Mouse (Mus musculus) midbrain, embryonic 14.5 days (tissue): Measurements from ENCODE around the gene Gpx7. TPM values are rescaled to one million over a fixed set of nuclear protein-coding genes. Genes with fewer than 3 reads are reported as not detected.

Experiments used
- ATAC-seq: fragments of 200-750 bp; cut with Nextera tagmentation; 2 replicates; pipeline ENCODE4 v1.8.0; 2017; ENCODE audit warnings: moderate number of reproducible peaks, moderate library complexity; ENCODE audit not compliant: low FRiP score, low TSS enrichment
- DNase-seq: peaks from one replicate; pipeline ENCODE4 v3.0.0-alpha.2; 2015
- H3K27ac ChIP-seq: fragments of 300-500 bp; sonication (generic); replicated peaks from 2 replicates; pipeline ENCODE4 v1.5.1; 2014; ENCODE audit warnings: mild to moderate bottlenecking, low read depth, low read length, moderate library complexity
- H3K27me3 ChIP-seq: fragments of 300-500 bp; sonication (generic); 2 replicates; pipeline ENCODE4 v1.6.1; 2014; ENCODE audit warnings: low read length, control low read depth, mixed read lengths; ENCODE audit not compliant: control insufficient read depth, insufficient read depth
- H3K36me3 ChIP-seq: fragments of 300-500 bp; sonication (generic); 2 replicates; pipeline ENCODE4 v1.6.1; 2014; ENCODE audit warnings: low read length, control low read depth; ENCODE audit not compliant: control insufficient read depth, insufficient read depth
- H3K4me1 ChIP-seq: fragments of 300-500 bp; sonication (generic); 2 replicates; pipeline ENCODE4 v1.6.1; 2014; ENCODE audit warnings: mild to moderate bottlenecking, antibody characterized with exemption, low read length, control low read depth; ENCODE audit not compliant: control insufficient read depth, insufficient read depth
- H3K4me2 ChIP-seq: fragments of 300-500 bp; sonication (generic); 2 replicates; pipeline ENCODE4 v1.6.1; 2014; ENCODE audit warnings: mild to moderate bottlenecking, low read length, moderate library complexity
- H3K4me3 ChIP-seq: fragments of 300-500 bp; sonication (generic); replicated peaks from 2 replicates; pipeline ENCODE4 v1.5.1; 2014; ENCODE audit warnings: low read depth, low read length
- H3K9ac ChIP-seq: fragments of 300-500 bp; sonication (generic); replicated peaks from 2 replicates; pipeline ENCODE4 v1.6.1; 2014; ENCODE audit warnings: mild to moderate bottlenecking, low read length, moderate library complexity
- H3K9me3 ChIP-seq: fragments of 300-500 bp; sonication (generic); 2 replicates; pipeline ENCODE4 v1.6.1; 2016; ENCODE audit warnings: low read length, control low read depth, mixed read lengths; ENCODE audit not compliant: control insufficient read depth
- WGBS: fragments of 180-500 bp; shearing (Covaris S2); extraction: QIAGEN DNeasy Blood & Tissue Kit; methylation state at CpG from one replicate; pipeline ENCODE4 v1.1.7; 2014; 5-methylcytosine and 5-hydroxymethylcytosine counted together
- polyA plus RNA-seq: library from polyadenylated mRNA; unstranded; fragments of >200 nt; fragmentation: Nextera tagmentation; extraction: Ambion mirVana; gene quantifications from 2 replicates; pipeline ENCODE4 v1.2.1, GENCODE M21; 2014

Gpx7 gene
- polyA plus RNA-seq, 1 experiment from 2014 or later = 23.9 TPM

DNA sequence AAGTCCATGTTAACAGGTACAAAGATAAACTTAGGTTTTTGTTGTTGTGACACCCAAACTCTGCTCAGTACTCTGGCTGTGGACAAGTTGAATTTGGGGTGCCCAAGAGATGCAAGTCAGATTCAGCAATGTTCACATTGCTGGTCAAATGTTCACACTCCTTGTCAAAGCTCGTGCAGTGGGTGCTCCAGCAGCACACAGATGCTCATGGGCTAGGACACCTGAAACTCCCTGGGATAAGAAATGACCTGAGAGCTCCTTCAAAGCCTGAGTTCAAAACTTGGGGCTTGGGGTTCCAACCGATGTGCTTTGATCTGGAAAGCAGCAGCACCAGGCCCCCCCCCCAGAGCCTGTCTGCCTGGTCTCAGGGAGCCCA, 24.8 kb upstream of the Gpx7 start:
- Histone ChIP-seq H3K4me1 (peaks cover 22% of the 10 kb centered on the region), H3K4me3 (no peak overlapping the region), H3K27ac (peak overlapping the region; percentile 67; the same call in 1 of the 2 replicates), H3K36me3 (no peaks in the 10 kb centered on the region), H3K9me3 (no peaks in the 10 kb centered on the region), H3K27me3 (no peaks in the 10 kb centered on the region), H3K4me2 (peak overlapping the region; percentile 4; the same call in 1 of the 2 replicates), H3K9ac (no peak overlapping the region)
- WGBS = 41% methylated on average over 2 of the region's 2 CpGs
- no peak for ATAC-seq
- DNase-seq = no peak

DNA sequence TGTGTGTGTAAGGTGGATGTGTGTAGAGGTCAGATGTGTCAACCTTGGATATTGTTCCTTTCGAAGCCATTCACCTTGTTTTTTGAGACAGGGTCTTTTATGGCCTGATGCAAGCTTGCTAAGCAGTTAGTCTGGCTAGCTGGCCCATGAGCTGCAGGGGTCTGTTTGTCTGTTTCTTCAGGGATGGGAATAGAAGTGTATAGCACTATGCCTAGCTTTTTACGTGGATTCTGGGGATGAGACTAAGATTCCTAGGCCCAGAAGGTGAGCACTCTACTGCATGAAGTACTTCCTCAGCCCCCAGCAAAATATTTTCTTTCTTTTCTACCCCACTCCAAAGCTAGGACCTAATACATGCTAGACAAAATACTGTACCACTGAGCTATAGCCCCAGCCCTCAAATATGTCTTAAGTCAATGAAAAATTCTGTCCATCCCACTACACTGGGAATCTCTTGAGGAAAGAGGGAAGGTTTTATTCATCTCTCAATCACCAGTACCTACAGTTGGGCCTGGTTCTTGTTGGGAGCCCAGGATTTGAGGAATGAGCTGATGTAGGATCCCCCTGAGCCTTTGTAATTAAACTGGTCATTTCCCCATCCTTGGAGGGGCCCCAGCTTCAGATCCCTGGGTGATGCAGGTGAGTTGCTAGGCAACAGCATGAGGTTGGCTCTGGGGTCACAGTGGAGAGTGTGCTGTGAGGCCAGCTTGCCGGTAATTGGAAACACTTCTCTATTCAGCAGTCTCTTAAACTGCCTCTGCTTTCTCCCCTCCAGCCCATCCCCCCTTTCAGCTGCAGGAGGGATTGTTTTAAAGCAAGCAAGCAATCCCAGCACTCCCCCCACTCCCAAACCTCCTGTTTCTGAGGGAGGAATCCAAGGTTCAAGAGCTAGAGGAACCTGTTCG, 24.1 kb upstream of the Gpx7 start:
- no peaks in the 10 kb centered on the region for H3K27me3 ChIP-seq
- peak overlapping the region; percentile 4; the same call in 1 of the 2 replicates for H3K4me2 ChIP-seq
- no peaks in the 10 kb centered on the region for H3K36me3 ChIP-seq
- 31% methylated on average over 4 of the region's 4 CpGs for WGBS
- ATAC-seq = peak; percentile 64; the same call in 1 of the 2 replicates
- H3K9ac ChIP-seq = no peak overlapping the region
- no peak overlapping the region for H3K4me3 ChIP-seq
- H3K4me1 ChIP-seq = peaks cover 22% of the 10 kb centered on the region
- H3K9me3 ChIP-seq = no peaks in the 10 kb centered on the region
- peak overlapping the region; percentile 67 for H3K27ac ChIP-seq
- peak; percentile 72 for DNase-seq

DNA sequence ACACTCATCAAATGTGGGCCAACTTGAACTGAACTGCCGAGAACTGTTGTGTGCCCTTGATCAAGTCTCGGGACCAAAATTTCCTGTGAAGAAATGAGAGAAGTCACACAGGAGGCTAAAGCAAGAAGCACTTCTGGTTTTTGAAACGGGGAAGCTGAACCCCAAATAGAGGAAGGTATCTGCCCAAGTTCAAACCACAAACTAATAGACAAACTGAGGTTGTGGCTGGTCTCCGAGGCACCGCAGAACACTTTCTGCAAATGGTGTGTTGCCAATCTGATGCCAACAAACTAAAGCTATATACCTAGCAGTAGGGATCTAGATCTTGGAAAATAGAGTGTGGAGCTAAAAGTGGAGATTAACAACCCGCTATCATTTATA, 21.6 kb upstream of the Gpx7 start:
- no peak overlapping the region for H3K27ac ChIP-seq
- WGBS = 93% methylated on average over 6 of the region's 6 CpGs

DNA sequence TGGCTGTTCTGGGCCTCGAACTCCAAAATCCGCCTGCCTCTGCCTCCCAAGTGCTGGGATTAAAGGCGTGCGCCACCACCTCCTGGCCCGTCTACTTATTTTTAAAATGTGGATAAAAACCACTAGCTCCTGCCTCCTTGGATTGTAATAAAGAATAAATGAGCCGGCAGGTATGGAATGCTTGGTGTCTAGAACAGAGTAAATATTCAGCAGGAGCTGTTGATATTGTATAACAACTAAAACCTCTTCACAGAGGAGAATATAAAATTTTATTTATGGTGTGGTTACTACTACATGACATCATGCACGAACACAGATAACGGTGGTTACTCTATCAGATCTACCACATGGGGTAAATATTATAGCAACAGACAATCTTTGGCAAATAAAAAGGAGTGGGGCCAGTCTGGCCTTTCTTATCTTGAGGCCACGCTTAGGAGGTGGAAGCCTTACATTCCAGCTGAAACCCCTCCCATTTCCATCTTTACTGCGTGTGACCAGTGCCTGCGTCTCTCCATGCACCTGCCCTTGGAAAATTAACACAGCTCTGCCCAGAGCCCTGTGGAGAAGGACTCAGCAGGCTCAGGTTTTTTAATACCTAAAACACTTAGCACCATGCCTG, 21.1 kb upstream of the Gpx7 start:
- H3K27ac ChIP-seq = no peak overlapping the region
- no peak overlapping the region for H3K4me2 ChIP-seq
- ATAC-seq (no peak), DNase-seq (no peak)
- H3K4me3 ChIP-seq = no peak overlapping the region
- no peak overlapping the region for H3K9ac ChIP-seq
- peaks cover 20% of the 10 kb centered on the region for H3K4me1 ChIP-seq
- no peaks in the 10 kb centered on the region for H3K27me3 ChIP-seq
- no peaks in the 10 kb centered on the region for H3K36me3 ChIP-seq
- WGBS = 83% methylated on average over 11 of the region's 11 CpGs
- no peaks in the 10 kb centered on the region for H3K9me3 ChIP-seq

More for the DNA sequence above, 21.6 kb upstream of the Gpx7 start:
- Histone ChIP-seq H3K4me1 (peaks cover 20% of the 10 kb centered on the region), H3K27me3 (no peaks in the 10 kb centered on the region), H3K9ac (no peak overlapping the region), H3K9me3 (no peaks in the 10 kb centered on the region), H3K4me3 (no peak overlapping the region), H3K36me3 (no peaks in the 10 kb centered on the region), H3K4me2 (no peak overlapping the region)
- ATAC-seq (no peak), DNase-seq (no peak)

DNA sequence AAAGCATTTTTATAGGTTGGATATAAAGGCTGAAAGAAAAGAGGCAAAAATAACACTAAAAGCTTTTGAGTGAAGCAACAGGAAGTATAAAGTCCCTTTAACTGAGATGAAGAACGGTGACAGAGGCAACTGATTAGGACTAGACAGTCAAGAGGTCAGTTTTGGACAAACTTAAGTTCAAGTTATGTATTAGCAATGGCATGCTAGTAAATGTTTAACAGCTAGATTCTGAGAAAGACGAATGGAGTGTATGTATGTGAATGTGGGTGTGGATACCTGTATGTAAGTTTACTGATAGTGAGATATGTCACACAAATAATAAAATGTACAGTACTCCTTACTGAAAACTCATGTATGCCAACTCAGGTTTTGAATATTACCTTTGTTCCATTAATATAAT, 17.8 kb upstream of the Gpx7 start:
- ATAC-seq (no peak), DNase-seq (no peak)
- H3K4me1 ChIP-seq = no peaks in the 10 kb centered on the region
- no peaks in the 10 kb centered on the region for H3K36me3 ChIP-seq
- no peak overlapping the region for H3K9ac ChIP-seq
- no peaks in the 10 kb centered on the region for H3K27me3 ChIP-seq
- no peak overlapping the region for H3K27ac ChIP-seq
- 91% methylated on average over 2 of the region's 2 CpGs for WGBS
- no peak overlapping the region for H3K4me3 ChIP-seq
- H3K9me3 ChIP-seq = no peaks in the 10 kb centered on the region
- no peak overlapping the region for H3K4me2 ChIP-seq

DNA sequence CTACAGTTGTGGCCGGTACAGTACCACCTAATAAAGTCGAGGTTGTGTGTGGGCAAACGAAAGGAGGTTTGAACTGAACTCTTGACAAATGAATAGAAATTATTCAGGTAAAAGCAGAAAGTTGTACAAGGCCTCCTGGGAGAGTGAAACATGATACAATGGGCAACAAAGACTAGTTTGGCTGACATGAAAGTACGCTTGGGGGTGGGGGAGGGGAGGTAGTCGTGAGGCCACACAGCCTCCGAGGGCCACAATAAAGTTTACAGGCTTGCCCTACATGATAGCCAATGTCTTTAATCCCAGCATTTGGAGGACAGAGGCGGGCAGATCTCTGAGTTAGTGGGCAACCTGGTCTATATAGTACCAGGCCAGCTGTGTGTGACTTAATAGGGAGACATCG, 860 bp upstream of the Gpx7 start:
- H3K4me2 ChIP-seq = no peak overlapping the region
- H3K4me3 ChIP-seq = no peak overlapping the region
- WGBS = 44% methylated on average over 8 of the region's 8 CpGs
- H3K36me3 ChIP-seq = no peaks in the 10 kb centered on the region
- ATAC-seq (no peak), DNase-seq (no peak)
- no peak overlapping the region for H3K27ac ChIP-seq
- peaks cover 10% of the 10 kb centered on the region; the same call in 1 of the 2 replicates for H3K4me1 ChIP-seq
- H3K27me3 ChIP-seq = no peaks in the 10 kb centered on the region
- no peaks in the 10 kb centered on the region for H3K9me3 ChIP-seq
- no peak overlapping the region for H3K9ac ChIP-seq

DNA sequence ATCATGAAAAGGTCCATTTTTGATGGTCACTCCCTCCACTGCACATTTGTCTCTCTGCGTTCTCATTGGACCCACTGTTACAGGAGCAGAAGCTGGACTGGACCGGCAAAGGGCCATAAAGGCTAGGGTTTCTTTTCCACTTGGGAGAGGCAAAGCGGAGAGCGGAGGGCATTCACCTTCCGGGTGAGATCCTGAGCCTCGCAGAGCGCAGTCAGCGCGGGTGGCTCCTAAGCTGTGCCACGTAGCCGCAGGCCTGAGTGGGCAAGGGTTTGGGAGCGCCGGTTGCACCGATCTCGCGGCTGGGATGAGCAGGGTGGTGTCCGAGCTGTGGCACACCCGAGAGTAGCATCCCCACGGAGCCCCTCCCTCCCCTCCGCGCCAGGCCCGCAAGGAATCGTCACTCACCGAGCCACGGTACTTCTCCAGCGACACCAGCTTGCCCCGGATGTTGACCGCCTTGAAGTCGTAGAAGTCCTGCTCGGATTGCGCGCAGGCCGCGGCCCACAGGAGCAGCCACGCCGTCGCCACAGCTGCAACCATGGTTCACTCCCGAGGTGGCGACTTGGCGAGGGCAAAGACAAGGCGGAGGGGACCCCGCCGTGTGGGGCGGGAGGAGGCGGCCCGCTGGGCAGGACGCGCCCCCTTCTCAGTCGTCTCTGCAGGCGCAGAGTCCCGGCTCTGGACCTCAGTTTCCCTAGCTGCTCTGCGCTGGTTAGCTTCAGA, 462 bp downstream of the Gpx7 start:
- Histone ChIP-seq H3K27me3 (no peaks in the 10 kb centered on the region), H3K4me3 (peak overlapping the region; percentile 42), H3K4me2 (peak overlapping the region; percentile 89), H3K36me3 (no peaks in the 10 kb centered on the region), H3K27ac (no peak overlapping the region), H3K4me1 (peaks cover 10% of the 10 kb centered on the region; the same call in 1 of the 2 replicates), H3K9ac (peak overlapping the region; percentile 70), H3K9me3 (no peaks in the 10 kb centered on the region)
- DNase-seq = peak; percentile 68
- WGBS = 2% methylated on average over 52 of the region's 52 CpGs
- ATAC-seq = peak; percentile 63

DNA sequence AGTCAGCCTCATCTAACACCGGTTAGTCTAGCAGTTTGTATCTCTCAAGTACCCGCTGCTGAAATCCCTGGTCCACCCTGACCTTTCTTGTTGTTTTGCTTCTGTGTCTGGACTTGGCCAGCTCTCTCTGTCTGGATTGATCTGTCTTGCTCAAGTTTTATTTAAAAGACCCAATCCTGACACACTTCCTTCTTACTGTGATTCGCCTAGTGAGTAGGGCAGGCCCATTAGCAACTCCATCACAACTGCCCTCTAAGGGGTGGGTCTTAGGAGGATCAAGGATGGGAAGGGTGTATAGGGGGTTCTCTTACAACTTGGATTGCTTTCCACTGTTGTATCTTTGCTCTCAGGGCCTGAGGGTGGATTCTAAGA, 1.0 kb downstream of the Gpx7 start:
- H3K36me3 ChIP-seq = no peaks in the 10 kb centered on the region
- H3K9me3 ChIP-seq = no peaks in the 10 kb centered on the region
- H3K27ac ChIP-seq = no peak overlapping the region
- H3K4me2 ChIP-seq = peak overlapping the region; percentile 89
- H3K4me1 ChIP-seq = peaks cover 10% of the 10 kb centered on the region; the same call in 1 of the 2 replicates
- H3K9ac ChIP-seq = peak overlapping the region; percentile 70
- 69% methylated on average over 3 of the region's 3 CpGs for WGBS
- no peaks in the 10 kb centered on the region for H3K27me3 ChIP-seq
- ATAC-seq = no peak
- DNase-seq = peak; percentile 5
- peak overlapping the region; percentile 42 for H3K4me3 ChIP-seq
